Mouse (Mus musculus): ENCODE data around the gene Cth.
"Not testable (repeated sequence)": the region's sequence is repeated elsewhere in the genome, so short reads cannot be mapped to it uniquely, and the experiment has no call there.

Cth gene

DNA sequence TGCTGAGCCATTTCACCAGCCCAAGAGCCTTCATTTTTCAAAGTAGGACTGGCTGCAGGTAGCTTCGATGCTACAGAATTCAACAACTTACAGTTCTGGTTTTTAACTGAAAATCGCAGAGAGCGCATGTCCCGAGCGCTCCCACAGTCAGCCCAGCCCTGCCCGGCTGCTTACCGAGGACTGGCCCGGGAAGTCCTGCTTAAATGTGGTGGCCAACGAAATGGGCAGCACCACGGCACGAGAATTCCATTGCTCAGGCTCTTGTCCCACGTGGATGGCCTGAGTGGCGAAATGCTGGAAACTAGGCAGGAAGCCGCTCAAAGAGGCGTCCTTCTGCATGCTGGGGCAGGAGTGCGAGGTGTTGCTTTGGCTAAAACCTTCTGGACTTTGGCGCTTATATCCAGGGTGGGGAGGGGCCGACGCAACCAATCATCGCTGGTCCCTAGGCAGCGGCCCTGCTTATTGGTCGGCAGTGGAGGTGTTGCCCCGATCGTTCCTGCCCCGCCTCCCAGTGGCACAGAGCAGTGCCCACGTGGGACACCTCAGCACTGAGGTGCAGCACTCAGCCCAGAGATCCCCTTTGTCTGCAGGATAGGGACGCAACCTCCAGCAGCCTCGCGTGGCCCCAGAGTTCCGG lies at the start of gene Cth:
Gene Cth, minus strand, starts transcription at position 386 of the 637 bp plus-strand sequence.
- in situ Hi-C loops (cut with MboI, MseI): loop anchor here in 1 of 2 experiments (10.0 kb wide), 1 partner anchor 390 kb away; the partner anchor contains the start of gene Zranb2

DNA sequence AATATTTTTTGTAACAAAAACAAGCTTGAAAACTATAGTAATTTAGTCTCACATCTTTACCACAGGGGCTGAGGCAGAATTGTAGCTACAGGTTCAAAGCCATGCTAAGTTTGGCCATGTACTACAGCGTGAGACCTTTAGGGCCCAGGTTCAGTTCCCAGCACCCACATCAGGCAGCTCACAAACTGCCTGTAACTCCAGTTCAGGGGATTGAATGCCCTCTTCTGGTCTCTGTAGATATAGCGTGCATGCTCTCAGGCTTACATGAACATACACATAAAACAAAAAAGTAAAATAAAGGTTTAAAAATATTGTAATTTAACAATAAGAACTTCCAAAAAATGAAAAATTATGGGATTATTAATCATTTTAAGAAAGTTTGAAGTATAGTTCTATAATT lies 48.4 kb upstream of the Cth start:
- in situ Hi-C loops (cut with MboI, MseI): no loop called here

DNA sequence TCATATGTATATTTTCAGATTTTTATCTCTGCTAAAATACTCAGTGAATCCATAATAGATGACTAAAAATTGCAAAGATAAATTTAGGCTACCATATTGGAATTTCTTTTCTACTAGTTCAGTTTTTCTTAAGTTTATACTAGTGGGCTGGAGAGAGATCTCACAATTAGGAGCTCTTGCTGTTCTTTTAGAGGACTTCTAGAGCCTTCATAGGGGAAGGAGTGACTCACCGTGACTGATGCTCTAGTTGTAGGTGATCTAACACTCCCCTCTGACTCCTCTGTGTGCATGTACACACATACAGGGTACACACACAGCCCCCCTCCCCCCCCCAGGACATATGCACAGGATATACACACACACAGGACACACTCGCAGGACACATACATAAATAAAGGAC lies 46.3 kb upstream of the Cth start:
- in situ Hi-C loops (cut with MboI, MseI): no loop called here

DNA sequence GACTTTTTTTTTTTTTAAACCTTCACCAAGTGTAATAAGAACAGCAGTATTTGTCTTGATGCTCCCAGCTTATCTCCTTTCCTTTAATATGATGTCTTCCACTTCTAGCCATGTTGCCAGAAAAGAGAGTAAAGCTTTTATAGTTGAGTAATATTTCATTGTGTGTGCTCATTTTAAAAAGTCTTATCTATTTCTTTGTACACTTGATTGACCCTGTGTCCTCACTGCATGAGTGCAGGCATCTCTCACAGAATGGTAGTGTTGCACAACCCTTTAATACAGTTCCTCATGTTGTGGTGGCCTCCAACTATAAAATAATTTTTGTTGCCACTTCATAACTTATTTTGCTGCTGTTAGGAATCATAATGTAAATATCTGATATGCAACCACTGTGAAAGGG lies 32.4 kb upstream of the Cth start:
- in situ Hi-C loops (cut with MboI, MseI): no loop called here

DNA sequence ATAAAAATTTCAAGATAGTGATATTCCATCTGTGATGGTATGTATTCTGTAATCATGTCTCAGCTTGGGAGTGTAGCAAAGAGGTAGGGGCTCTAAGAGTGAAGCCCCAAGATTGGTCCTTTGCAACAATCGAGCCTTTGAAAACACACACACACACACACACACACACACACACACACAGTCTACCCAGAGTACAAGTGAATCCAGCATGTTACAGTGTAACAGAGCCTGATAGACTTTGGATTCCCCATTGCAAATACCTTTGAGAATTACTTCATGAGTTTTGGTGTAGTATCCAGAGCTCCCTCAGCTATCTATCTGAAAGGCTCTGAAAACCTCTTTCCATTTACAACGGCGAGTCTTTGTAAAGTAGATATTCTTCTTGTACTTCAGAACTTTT lies 31.3 kb upstream of the Cth start:
- in situ Hi-C loops (cut with MboI, MseI): no loop called here

DNA sequence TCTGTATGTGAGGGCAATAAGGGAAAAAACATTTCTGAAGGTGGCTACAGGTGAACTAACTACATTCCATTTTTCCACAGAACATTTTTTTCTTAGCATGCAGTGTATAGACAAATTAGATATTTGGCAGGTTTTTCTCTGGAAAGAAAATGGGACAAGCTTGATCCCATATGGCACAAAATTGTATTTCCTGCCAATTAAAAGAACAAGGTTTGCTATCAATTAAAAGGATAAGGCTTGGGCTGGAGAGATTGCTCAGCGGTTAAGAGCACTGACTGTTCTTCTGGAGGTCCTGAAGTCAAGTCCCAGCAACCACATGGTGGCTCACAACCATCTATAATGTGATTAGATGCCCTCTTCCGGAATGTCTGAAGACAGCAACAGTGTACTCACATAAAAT lies 30.6 kb upstream of the Cth start:
- in situ Hi-C loops (cut with MboI, MseI): no loop called here

DNA sequence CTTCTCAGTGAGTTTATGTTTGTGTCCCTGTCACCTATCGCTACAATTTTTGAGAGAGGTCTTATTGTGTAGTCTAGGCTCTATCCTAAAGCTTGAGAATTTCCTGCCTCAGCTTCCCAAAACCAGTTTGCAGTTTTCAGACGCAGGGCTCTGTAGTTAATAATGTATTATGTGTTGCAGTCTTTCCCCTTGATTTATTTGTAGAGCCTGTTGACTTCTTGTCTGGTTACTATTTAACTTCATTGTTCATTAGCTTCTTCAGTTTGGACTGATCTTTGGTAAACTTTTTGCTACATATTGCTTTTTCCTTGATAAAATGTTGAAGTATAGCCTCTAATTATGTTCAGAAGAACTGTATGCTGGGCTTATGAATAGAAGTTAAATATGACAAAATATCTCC lies 27.8 kb upstream of the Cth start:
- in situ Hi-C loops (cut with MboI, MseI): loop anchor here in 1 of 2 experiments (5.0 kb wide), 1 partner anchor 85 kb away; the partner anchor contains the start of genes Lrrc40 and Srsf11

DNA sequence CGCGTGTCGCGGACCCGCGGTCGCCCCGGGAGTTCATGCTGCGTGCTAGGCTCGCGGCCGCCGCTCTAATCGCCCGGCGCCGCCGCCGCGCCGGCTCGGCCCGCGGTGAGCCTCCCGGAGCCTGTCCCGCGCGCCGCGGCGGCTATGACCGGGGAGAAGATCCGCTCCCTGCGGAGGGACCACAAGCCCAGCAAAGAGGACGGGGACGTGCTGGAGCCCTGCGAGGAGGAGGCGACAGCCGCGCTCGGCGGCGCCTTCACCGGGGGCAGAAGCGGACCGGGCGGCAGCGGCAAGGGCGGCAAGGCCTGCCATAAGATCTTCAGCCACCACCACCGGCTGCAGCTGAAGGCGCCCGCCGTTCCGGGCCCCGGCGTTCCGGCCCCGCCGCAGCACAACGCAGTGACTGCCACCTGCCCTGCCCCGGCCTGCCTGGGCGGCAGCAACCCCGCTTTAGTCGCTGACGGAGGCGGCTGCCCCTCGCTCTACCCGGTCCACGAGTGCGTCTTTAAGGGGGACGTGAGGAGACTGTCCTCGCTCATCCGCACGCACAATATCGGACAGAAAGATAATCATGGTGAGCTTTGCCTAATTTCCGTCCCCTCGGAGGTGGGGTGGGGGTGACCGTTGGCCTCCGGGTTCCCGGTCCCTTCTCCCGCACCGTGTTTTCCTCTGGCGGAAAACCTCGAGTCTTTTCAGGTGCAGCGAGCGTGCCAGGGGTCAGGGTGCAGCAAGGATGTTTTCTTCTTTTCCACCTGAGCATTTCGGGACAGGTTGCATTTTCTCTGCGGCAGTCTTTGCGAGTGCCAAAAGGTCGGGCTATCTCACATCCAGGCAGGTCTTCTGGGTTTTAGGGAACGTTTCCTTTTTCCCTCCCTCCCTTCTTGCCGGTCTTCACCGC lies 22.8 kb upstream of the Cth start:
- in situ Hi-C loops (cut with MboI, MseI): loop anchor here in 1 of 2 experiments (5.0 kb wide), 1 partner anchor 90 kb away; the partner anchor contains the start of genes Lrrc40 and Srsf11

DNA sequence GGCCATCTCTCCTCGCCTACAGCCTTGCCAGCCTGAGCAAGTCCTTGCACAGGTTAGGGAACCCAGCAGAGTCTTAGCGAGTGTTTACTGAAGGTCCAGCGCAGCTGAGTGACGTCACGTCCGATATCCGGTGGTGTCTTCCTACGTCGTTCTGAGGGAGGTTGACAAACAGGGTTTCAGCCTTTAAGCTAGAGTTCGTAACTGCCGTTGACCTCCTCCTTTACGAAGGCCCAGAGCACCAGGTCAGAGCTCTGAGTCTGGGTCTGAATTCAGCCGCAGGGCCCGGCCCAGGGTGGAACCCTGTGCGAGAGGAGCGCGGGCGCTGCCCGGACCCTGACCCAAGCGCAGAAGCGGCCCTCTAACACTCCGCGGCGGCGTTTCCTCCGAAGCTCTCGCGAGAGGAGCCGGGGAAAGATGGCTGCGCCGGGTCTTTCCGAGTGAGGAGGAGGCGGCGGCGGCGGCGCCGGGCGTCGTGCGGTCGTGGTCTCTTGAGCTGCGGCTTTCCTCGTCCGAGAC lies 22.0 kb upstream of the Cth start, which contains the start of gene Ankrd13c:
Gene Ankrd13c, plus strand, starts transcription at position 397 of the 516 bp plus-strand sequence.
- in situ Hi-C loops (cut with MboI, MseI): loop anchor here in 1 of 2 experiments (5.0 kb wide), 1 partner anchor 90 kb away; the partner anchor contains the start of genes Lrrc40 and Srsf11

DNA sequence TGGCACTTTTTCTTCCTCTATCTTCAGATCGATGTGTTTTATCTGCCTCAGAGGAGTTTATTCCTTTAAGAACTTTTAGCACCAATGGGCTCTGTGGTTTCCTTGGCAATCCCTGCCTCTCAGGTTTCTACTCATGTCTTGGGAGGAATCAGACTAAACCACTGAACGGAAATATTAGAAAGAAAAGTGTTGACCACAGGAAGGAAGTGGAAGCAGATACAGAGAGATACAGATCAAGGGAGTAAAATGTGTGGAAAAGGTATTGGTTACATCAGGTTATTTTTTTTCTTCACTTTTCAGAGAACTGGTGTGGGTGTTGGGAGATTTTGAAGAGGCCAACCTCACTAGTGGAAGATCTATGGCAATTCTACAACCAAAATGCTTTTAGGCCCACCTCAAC lies 13.7 kb upstream of the Cth start:
- in situ Hi-C loops (cut with MboI, MseI): no loop called here

DNA sequence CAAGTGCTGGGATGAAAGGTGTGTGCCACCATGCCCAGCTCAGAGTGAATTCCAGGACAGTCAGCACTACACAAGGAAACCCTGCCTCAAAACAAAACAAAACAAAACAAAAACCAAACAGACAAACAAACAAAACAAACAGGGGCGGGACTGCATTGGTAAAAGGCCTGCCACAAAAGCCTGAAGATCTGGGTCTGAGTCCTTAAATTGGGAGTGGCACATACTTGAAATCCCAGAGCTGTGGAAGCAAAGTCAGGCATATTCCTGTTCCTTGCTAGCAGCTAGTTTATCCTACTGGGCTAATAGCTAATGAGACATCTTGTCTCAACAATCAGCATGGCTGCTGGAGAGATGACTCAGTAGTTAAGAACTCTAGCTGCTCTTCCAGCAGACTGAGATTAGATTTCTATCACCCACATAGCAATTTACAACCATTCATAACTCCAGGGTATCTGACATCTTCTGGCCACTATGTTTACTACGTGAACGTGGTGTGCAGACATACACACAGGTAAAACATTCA lies 9.5 kb upstream of the Cth start:
- in situ Hi-C loops (cut with MboI, MseI): no loop called here

DNA sequence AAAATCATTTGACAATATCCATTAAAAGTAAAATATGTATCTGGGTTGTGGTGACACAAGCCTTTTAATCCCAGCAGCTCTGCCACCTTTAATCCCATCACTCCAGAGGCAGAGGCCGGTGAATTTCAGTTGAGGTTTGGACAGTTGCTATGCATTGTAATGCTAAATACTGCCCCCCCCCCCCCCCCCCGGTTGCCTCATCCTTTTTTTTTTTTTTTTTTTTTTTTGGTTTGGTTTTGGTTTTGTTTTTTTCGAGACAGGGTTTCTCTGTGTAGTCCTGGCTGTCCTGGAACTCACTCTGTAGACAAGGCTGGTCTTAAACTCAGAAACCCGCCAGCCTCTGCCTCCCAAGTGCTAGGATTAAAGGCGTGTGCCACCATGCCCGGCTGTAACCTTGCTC lies 8.3 kb upstream of the Cth start:
- in situ Hi-C loops (cut with MboI, MseI): not testable (repeated sequence)

DNA sequence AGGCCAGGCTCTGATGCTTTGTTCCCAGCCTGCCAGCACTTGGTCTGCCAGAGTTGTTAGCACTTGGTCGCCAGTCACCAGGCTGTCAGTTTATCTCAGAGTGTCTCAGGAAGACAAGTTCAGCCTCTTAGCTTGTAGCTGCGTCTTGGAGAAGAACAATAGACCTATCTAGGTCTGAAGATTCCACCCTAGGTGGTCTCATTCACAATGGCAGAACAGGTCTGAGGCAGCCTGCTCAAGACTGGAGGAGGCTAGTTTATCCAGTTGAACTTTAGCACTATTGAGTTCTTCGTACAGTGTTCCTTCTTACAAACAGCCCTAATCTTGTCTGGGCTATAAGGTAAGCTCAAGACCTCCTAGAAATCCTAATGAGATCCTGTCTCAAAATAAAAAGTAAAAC lies 7.2 kb upstream of the Cth start:
- in situ Hi-C loops (cut with MboI, MseI): no loop called here

DNA sequence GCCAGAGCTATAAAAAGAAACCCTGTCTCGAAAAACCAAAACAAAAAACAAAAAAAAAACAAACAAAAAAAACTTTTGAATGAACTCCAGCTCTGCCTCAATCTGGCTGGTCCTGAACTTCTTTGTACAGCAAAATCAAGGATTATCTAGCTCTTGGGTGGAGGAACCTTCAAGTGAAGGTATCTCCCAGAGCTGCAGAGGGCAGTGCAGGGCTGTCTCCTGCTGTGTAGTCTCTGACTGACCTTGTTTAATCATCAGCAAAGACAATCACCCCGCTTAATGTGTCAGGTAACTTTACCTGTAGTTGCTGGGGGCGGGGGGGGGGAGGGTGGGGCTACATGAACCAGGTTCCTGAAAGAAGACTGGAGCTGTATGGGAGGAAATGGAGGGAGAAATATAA lies 6.7 kb upstream of the Cth start:
- in situ Hi-C loops (cut with MboI, MseI): no loop called here

DNA sequence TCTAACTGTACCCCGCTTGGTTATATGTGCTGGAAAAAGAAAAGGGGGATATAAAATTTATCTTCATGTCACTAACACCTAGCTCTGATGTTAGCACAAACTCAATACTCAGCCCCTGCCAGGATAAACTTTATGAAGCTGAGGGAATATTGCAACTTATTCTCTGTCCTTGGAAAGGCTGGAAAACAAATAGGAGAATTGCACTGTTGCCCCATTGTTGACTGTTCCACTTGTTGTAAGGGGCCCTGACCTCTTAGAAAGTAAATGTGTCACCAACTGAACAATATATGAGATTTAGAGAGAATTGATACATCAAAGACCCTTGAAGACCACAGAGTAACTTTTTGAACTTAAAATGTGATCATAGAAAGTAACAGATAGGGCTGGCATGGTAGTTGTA lies 4.5 kb upstream of the Cth start:
- in situ Hi-C loops (cut with MboI, MseI): loop anchor here in 1 of 2 experiments (10.0 kb wide), 1 partner anchor 395 kb away; the partner anchor contains the start of gene Zranb2

DNA sequence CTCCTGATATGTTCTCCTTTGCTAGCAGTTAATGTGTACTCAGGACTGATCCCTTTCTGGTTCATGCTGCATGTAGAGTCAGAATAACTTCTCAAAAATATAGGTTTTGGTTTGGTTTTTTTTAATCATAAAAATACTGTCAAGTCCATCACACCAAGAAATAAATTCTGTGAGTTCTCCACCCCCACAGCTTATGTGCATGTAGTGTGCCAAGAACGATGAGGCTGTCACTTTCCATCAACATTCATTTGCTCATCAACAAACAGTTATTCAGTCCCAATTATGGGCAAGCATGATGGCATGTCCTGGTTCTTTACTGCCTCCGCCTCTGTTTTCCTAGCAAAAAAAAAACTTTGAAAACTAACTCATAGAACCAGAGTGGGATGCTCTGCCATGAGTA lies 3.9 kb upstream of the Cth start:
- in situ Hi-C loops (cut with MboI, MseI): loop anchor here in 1 of 2 experiments (10.0 kb wide), 1 partner anchor 394 kb away; the partner anchor contains the start of gene Zranb2

DNA sequence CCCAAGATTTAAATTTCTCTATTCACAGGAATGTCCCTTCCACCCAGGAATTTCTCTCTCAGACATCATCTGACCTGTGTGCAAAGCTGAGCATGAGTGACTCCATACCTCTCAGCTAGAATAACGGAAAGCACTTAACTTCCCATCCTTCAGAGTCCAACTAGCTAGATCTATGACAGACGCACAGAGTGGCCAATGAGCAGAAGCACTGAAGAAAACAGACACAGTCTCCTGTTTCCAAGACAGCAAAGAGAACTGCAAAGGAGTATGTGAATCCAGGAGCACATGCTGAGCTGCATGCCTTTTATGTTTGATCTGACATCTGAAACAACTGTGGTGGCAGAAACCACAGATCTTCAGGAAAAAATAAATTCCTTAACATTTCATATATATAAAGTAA lies 1.9 kb upstream of the Cth start:
- in situ Hi-C loops (cut with MboI, MseI): loop anchor here in 1 of 2 experiments (10.0 kb wide), 1 partner anchor 392 kb away; the partner anchor contains the start of gene Zranb2

DNA sequence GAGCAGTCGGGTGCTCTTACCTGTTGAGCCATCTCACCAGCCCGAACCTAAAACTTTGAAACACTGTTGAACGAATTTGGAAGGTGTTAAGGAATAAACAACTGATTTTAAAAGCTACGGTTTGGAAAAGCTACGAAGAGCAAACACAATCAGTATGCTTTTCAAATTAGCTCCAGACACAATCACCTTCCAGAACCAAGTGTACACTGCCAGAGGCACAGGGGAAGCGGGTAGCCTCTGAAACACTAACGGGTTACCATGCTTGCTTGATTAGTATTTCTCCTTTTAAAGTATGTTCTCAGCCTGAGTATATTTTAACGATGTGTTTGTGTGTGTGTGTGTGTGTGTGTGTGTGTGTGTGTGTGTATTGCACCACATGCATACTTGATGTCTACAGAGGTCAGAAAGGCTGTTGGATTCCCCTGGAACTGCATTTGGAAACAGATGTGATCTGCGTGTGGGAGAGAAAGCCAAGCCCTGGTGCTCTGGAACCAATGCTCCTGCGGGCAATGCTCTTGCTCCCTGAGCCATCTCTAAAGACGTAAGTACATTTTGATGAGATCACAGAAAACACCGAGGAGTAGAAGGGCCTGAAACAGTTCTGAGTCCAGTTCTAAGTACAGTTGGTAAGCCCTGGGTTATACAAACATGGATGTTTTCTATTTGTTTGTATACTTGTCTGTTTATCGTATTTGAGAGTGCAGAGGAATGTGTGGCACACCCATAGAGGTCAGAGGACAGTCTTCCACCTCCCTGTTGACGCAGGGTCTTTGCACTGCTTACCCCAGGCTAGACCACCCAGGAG lies 1.0 kb upstream of the Cth start:
- in situ Hi-C loops (cut with MboI, MseI): loop anchor here in 1 of 2 experiments (10.0 kb wide), 1 partner anchor 391 kb away; the partner anchor contains the start of gene Zranb2

DNA sequence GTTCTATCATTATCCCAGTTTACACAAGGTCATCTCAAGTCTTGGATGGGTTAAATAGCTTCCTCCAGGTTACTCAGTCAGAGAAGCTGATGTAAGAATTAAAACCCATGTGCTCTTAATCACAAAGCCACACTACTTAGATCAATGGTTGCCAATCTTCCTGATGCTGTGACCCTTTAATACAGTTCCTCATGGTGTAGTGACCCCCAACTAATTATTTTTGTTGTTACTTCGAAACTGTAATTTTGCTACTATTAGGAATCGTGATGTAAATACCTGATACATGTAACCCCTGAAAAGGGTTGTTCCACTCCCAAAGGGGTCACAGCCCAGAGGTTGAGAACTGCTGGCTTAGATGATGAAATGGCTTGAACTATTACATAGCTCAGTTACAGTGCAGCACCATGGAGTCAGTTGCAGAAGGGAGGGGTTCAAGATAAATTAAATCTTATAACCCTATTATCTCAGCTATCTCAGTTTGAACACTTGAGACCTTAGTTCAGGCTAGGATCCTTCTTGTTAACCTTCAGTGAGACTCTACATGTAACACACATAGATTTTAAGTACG lies 1.5 kb downstream of the Cth start:
- in situ Hi-C loops (cut with MboI, MseI): loop anchor here in 1 of 2 experiments (10.0 kb wide), 1 partner anchor 389 kb away; the partner anchor contains the start of gene Zranb2

DNA sequence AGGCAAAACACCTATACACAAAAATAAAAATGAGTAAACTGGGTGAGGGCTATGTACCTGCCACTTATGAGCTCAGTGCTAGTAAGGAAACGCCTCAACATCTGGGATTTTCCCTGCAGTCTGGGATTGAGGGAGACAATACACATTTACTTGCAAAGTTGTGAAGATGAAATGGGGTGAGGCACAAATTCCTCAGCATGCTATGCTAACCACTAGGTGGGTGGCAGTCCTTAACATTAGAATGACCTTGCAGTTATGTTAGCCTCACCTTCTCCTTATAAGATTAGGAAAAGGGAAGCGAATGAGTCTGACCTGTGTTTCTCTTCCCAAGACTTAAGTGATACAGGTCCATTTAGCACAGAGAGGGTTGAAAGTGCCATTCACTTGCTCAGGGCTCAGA lies 3.5 kb downstream of the Cth start:
- in situ Hi-C loops (cut with MboI, MseI): loop anchor here in 1 of 2 experiments (10.0 kb wide), 1 partner anchor 387 kb away; the partner anchor contains the start of gene Zranb2
